Mouse (Mus musculus): ENCODE results near the gene Dync2li1. TPM values are rescaled to one million over a fixed set of nuclear protein-coding genes. Genes with fewer than 3 reads are reported as not detected.

Dync2li1 gene
- total RNA-seq, 2 experiments from 2014 or later: 3.2 to 3.3 TPM

DNA sequence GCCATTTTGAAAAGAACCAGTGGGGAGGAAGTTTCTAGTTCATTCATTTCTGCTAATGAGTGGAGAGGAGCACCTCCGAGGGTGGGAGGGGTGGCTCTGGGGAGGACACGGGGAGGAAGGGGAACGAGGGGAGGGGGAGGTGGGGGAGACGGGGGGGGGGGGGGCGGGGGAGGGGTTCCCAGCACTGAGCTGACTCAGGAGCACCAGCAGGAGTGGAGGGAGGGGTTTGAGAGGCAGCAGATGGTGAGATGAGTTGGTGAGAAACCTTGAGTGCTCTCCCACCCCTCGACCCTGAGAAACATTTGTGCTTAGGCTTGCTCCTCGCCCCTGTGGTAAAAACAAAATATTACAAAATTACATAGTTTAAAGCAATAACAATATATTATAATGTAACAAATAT, 19.6 kb downstream of the Dync2li1 start:
- no peak for DNase-seq

DNA sequence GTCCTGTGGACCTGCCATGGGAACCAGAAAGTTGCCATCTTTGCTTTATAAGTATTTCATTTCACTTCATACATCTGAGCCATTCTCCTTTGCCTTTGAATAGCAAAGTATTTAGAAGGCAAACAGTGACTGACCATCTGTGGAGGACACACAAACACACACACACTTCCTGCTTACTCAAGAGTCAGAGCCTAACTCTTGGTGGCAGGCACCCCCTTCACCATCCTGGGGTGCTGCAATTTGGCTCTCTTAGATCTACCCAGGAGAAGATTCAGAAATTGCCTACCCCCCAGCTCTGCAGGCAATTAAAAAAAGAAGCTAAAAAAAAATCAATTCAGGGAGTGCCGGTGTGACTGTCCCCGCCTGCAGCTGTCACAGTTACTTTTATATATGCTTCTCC, 20.2 kb downstream of the Dync2li1 start:
- no peak for DNase-seq

DNA sequence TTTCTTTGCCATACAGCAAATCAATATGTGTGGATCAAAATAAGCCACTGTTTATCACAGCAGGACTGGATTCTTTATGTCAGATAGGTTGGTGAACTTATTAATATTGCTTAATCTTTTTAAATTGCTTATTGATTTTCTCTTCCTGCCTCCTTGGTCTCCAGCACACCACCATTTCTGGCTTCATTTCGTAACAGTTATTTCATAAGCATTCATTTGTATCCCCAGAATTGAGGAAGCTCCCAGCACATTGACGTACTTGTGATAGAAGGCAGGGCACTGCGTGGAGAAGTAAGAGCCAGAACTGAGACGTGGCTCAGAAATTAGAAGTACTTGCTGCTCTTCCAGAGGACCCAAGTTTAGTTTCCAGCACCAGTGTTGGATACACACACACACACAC, 21.3 kb downstream of the Dync2li1 start:
- no peak for DNase-seq

- DNase-seq: no peak
These were observed 24.2 kb downstream of the Dync2li1 start for GRCm38 (mm10) chr17:84650302-84651017.

- no peak for DNase-seq
These were observed 27.2 kb downstream of the Dync2li1 start for GRCm38 (mm10) chr17:84653544-84653943.

DNA sequence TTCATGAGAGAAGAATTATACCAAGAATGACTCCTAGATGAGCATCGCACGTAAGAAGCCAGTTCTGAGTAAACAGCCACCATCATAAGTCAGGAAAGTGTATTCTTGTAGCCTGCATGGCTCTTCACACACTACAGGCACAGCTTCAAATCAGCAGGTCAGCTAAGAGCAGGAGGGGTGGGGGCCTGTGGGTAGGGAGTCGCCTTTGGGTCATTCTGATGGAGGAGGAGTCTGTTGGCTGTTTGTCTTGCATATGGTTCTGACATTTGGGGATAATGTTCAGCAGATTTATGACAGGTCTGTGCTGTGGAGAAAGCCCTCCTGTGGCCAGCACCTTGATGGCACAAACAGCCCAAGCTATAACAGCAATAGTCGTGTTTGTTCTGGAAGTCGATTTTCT, 29.9 kb downstream of the Dync2li1 start:
- DNase-seq: no peak

DNA sequence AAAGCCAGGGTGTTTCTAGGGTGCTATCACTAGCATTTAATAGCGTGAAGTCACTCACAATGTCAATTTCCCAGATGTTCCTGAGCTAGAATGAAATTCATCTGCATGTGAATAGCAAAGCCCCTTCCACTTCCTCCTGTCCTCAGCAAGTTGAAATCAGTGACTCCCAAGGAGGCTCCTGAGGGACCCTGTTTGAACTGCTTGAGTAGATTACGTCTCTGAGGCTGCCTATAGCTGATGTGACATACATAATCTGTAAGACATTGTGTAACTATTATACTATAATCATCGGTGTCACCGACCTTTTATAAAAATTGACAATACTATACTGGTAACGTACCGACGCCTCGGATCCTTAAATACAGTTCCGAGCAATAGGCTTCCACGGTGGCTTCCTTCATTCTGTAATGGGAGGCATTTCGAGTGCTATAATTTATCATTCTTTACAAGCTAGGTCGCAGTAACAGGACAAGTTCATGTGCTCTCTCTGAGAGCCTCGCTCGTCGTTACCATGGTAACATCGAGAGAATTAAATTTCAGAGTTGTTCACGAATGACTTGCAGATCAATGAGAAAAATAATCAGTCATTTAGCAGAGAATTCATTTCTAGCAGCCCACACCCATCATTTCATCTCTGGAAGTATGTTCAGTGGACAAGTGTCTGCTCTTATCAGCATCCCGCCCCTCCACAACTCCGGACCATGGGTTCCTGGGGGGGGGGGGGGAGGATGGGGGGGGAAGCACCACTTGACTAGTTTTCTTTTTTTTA, 30.5 kb downstream of the Dync2li1 start:
- no peak for DNase-seq

- no peak for DNase-seq
These were observed 31.1 kb downstream of the Dync2li1 start for GRCm38 (mm10) chr17:84657422-84657732.

GRCm38 (mm10) chr17:84657782-84658181, 31.5 kb downstream of the Dync2li1 start:
- DNase-seq: no peak

GRCm38 (mm10) chr17:84658195-84658594, 31.9 kb downstream of the Dync2li1 start:
- DNase-seq: no peak

GRCm38 (mm10) chr17:84658951-84659350, 32.7 kb downstream of the Dync2li1 start:
- no peak for DNase-seq

DNA sequence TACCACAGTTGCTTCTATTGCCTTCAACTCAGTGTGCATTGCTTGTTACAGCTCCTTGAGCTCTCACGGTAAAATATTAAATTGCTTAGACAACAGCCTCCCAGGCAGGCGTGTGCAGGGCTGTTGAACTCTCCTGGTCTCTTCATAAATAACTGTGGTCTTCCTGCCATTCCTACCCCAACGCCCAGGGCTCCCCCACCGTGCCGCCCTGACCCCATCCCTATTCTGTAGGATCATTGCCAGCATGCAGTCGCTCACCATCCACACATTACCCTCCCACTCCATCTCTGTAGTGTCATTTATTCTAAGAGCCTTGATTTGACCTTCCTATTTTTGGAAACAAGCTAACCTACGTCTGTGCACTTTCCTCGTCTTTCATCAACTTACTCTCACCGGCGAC, 38.8 kb downstream of the Dync2li1 start:
- DNase-seq: no peak

DNA sequence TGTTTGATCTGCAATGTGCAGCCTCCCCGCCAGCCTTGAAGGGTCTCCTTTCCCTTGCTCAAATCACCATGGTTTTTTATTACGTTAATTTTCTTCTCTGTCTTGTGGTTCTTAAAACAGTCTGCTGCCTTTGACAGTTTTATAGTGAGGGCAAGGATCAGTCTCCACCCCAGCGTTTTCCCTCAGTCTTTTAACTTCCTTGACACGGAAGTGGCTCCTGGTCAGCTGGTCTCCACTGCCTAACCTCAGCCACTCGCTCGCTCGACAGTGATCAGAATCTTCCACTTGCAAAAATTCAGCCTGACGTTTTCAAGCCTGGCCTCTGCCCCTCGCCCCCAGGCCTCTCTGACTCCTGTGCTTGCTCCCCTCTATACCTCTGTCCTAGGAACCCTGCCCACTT, 39.4 kb downstream of the Dync2li1 start:
- no peak for DNase-seq

GRCm38 (mm10) chr17:84667848-84668247, 41.6 kb downstream of the Dync2li1 start:
- no peak for DNase-seq

DNA sequence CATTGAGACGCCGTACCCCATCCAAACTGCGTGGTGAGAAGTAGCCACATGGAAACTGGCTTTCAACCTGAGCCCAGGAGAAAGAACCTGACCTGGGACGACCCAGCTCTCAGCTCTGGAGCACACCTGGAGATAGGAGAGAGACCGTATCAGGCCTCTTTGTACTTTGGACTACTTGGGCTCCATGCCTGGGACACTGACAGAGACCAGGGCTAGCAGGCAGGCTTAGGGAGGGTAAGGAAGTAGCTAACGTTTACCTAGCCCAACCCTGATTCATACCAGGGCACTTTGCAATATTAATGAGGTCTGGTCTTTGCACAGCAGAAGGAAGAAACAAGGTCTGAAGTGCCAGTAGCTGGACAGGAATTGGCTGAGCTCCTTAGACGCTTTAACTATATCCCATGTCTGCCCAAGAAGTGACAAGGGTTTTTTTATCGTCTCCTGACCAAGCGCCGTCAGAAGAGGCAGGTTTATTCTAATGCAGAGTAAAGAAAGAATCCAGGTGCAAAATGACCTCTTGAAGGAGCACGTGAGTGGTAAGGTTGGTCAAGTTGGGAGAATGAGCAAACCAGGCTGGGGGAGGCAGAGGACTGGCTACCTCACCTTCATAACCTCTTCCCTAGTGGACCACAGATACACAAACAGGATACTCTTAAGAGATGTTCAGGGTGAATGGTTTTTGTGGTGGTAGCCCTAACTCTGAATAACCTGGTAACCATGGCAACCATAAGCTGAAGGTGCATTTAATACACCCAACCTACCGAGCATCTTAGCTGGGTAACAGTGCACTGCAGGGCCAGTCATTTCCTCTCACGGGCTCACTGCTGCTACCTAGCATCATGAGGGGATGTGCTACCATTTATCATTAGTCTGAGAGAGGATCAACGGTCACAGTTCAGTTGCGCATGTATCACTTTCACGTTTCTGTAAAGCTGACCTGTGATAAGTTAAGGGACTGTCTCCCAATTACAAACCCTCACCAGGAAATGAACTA, 46.4 kb downstream of the Dync2li1 start:
- DNase-seq: no peak

GRCm38 (mm10) chr17:84674048-84674447, 47.8 kb downstream of the Dync2li1 start:
- no peak for DNase-seq

GRCm38 (mm10) chr17:84675204-84675603, 48.9 kb downstream of the Dync2li1 start:
- no peak for DNase-seq

GRCm38 (mm10) chr17:84675951-84676366, 49.7 kb downstream of the Dync2li1 start, which contains the start of gene Abcg8:
Abcg8 (plus strand) TSS chr17:84676302.
- peak; percentile 26 for DNase-seq

DNA sequence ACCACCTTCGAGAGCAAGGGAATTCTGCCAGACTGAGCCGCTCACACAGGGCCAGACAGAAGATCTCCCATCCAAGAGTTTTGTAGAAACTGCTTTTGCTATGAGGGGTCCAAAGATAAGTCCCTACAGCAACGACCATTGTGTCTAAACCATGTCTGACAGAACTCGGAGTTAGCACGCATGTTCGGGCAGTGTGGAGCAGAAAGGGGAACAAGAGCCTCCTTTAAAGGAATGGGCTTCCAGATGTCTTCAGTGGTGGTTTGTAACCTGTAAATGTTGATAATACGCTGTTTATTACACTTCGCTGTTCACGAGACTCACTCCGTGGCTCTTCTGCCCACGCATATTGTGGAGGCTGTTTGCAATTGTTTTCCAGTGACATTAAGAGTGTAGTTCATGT, 51.3 kb downstream of the Dync2li1 start:
- no peak for DNase-seq

DNA sequence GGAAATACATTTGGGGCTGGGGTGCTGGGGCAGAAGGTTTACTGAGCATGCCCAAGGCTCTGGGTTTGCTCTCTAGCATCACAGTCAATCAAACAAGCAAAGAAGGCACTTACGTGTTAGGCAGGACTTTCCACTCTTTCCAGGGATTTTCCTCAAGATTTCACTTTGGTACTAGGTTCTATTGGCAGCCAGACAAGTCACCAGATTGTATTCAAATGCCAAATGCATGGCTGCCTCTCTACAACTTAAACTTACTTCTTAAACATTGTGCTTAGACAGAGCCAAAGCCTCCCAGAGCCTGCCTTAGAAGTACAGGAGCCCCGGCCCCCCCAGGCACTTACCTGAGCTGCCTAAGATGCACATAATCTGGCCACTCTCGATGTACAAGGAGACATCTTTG, 55.4 kb downstream of the Dync2li1 start:
- no peak for DNase-seq

DNA sequence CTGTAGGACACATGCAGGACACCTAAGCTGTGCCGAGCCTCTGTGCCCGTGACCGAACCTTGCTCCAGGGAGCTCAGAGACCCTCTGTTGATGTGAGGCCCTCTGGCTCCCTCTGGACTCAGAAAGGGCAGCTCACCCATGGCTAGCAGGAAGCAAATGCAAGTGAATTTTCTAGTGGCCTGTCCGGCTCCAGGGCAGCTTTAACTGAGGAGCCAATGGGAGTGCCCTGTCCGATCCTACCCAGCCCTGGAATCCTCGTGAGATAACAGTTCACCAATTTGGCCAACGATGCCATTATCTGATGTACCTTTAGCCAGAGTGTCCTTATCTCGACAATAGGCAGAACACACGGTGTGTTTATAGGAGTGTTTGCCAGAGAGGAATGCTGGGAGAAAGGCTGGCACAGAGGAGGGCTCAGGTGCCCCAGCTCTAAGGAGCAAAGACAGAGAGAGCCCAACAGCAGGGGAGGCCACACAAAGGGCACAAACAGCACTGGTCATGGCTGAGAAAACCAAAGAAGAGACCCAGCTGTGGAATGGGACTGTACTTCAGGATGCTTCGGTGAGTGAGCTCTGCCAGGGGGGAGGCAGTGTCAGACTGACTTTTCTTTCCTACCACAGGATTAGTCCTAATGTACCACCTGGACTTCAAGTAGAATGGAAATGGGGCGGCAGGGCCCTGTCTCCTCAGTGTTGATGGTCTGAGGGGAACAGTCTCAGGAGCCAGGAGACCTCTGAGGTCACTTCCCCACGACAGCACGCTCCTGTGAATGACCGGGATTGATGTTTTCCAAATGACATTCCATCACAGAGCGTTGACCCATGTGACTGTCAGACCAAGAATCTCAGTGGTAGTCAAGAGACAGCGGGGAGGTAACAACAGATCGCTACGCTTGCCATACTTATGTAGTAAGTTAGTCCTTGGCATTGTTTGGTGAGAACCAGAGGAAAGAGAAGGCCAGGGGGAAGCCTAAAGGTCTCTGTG, 56.7 kb downstream of the Dync2li1 start, which contains the start of gene Abcg5:
Gene Abcg5, minus strand, starts transcription at position 278 of the 984 bp plus-strand sequence.
- DNase-seq: no peak

Measured in gastrocnemius, postnatal 10 days (tissue).